Mouse (Mus musculus) embryonic fibroblast, embryonic 13.5 days (primary cell): ENCODE data around the gene Bnip1. TPM values are rescaled to one million over a fixed set of nuclear protein-coding genes. Genes with fewer than 3 reads are reported as not detected.

Experiments
- H3K27ac ChIP-seq: 2 replicates; pipeline ENCODE4 v1.5.1; 2012; ENCODE audit warnings: low read length, control low read depth, inconsistent platforms; ENCODE audit not compliant: insufficient read depth
- H3K4me1 ChIP-seq: 2 replicates; pipeline ENCODE4 v1.6.1; 2011; ENCODE audit warnings: low read length; ENCODE audit not compliant: control insufficient read depth, insufficient read depth
- H3K4me3 ChIP-seq: 2 replicates; pipeline ENCODE4 v1.5.1; 2011; ENCODE audit warnings: mild to moderate bottlenecking, control low read depth, low read length; ENCODE audit not compliant: insufficient read depth
- CTCF ChIP-seq: IDR thresholded peaks from 2 replicates; pipeline ENCODE4 v1.5.1; 2011; ENCODE audit warnings: mild to moderate bottlenecking, control low read depth, low read length, moderate library complexity, borderline replicate concordance; ENCODE audit not compliant: insufficient read depth
- POLR2A ChIP-seq: IDR thresholded peaks from 2 replicates; pipeline ENCODE4 v1.6.1; 2011; ENCODE audit warnings: low read depth, mild to moderate bottlenecking, control low read depth, low read length, moderate library complexity
- polyA plus RNA-seq: library from polyadenylated mRNA; stranded (reverse); fragments of >200 nt; gene quantifications from 2 replicates; pipeline ENCODE4 v1.2.4, GENCODE M21; 2011; ENCODE audit warnings: low read depth; ENCODE audit not compliant: missing spikeins, insufficient read length

Bnip1 gene
- polyA plus RNA-seq, 1 experiment: 22.8 TPM

GRCm38 (mm10) chr17:26778430-26779100, 2.3 kb upstream of the Bnip1 start:
- Histone ChIP-seq H3K4me1 (peaks cover 2% of the 10 kb centered on the region), H3K4me3 (no peak overlapping the region), H3K27ac (no peak overlapping the region)
- no peak for TF ChIP-seq POLR2A
- TF ChIP-seq CTCF: no peak

GRCm38 (mm10) chr17:26779471-26779870, 1.4 kb upstream of the Bnip1 start:
- H3K4me1 ChIP-seq: peaks cover 2% of the 10 kb centered on the region
- no peak for TF ChIP-seq POLR2A
- TF ChIP-seq CTCF: no peak
- no peak overlapping the region for H3K4me3 ChIP-seq
- H3K27ac ChIP-seq: no peak overlapping the region

- peak overlapping the region; percentile 80 for H3K4me3 ChIP-seq
- TF ChIP-seq POLR2A (no peak), CTCF (no peak)
- H3K27ac ChIP-seq: no peak overlapping the region
- peaks cover 2% of the 10 kb centered on the region for H3K4me1 ChIP-seq
Measured at GRCm38 (mm10) chr17:26781610-26782043, 761 bp downstream of the Bnip1 start.

GRCm38 (mm10) chr17:26784525-26784924, 3.7 kb downstream of the Bnip1 start:
- TF ChIP-seq POLR2A (no peak), CTCF (no peak)
- no peak overlapping the region for H3K27ac ChIP-seq
- H3K4me3 ChIP-seq: no peak overlapping the region
- H3K4me1 ChIP-seq: peaks cover 2% of the 10 kb centered on the region; the same call in 1 of the 2 replicates

- TF ChIP-seq POLR2A (no peak), CTCF (no peak)
- Histone ChIP-seq H3K27ac (no peak overlapping the region), H3K4me1 (peaks cover 2% of the 10 kb centered on the region; the same call in 1 of the 2 replicates), H3K4me3 (no peak overlapping the region)
Measured at GRCm38 (mm10) chr17:26786586-26786985, 5.7 kb downstream of the Bnip1 start.

- Histone ChIP-seq H3K4me3 (no peak overlapping the region), H3K27ac (no peak overlapping the region), H3K4me1 (no peaks in the 10 kb centered on the region)
- TF ChIP-seq POLR2A (no peak), CTCF (no peak)
Measured at GRCm38 (mm10) chr17:26788986-26789385, 8.1 kb downstream of the Bnip1 start.

GRCm38 (mm10) chr17:26789460-26790268, 8.8 kb downstream of the Bnip1 start:
- H3K4me1 ChIP-seq: no peaks in the 10 kb centered on the region
- H3K4me3 ChIP-seq: no peak overlapping the region
- no peak for TF ChIP-seq POLR2A
- no peak for TF ChIP-seq CTCF
- H3K27ac ChIP-seq: no peak overlapping the region

- H3K27ac ChIP-seq: no peak overlapping the region
- H3K4me1 ChIP-seq: no peaks in the 10 kb centered on the region
- no peak overlapping the region for H3K4me3 ChIP-seq
- TF ChIP-seq CTCF (no peak), POLR2A (no peak)
Measured at GRCm38 (mm10) chr17:26790269-26791214, 9.7 kb downstream of the Bnip1 start.

- H3K27ac ChIP-seq: no peak overlapping the region
- TF ChIP-seq CTCF (no peak), POLR2A (no peak)
- H3K4me1 ChIP-seq: no peaks in the 10 kb centered on the region
- no peak overlapping the region for H3K4me3 ChIP-seq
Measured at GRCm38 (mm10) chr17:26791580-26791979, 10.7 kb downstream of the Bnip1 start.

GRCm38 (mm10) chr17:26792096-26792495, 11.2 kb downstream of the Bnip1 start:
- Histone ChIP-seq H3K4me1 (no peaks in the 10 kb centered on the region), H3K4me3 (no peak overlapping the region), H3K27ac (no peak overlapping the region)
- TF ChIP-seq CTCF: no peak
- no peak for TF ChIP-seq POLR2A
